Mouse (Mus musculus): ENCODE measurements around the gene Gm8797. TPM values are rescaled to one million over a fixed set of nuclear protein-coding genes. Genes with fewer than 3 reads are reported as not detected.
"Not testable (repeated sequence)": the region's sequence is repeated elsewhere in the genome, so short reads cannot be mapped to it uniquely, and the experiment has no call there.

The Gm8797 gene
- 10.8 and 13.1 TPM in 2 replicates for polyA plus RNA-seq (2014; fragmentation: Nextera tagmentation; extraction: Ambion mirVana)

- H3K36me3 ChIP-seq (ENCODE audit: control insufficient read depth, insufficient read depth, low read length); ATAC-seq (replicated peaks; ENCODE audit: insufficient number of reproducible peaks, low FRiP score, low TSS enrichment); H3K4me3 ChIP-seq (ENCODE audit: low read depth, low read length); H3K9ac ChIP-seq (ENCODE audit: low read depth, low read length); H3K27me3 ChIP-seq (ENCODE audit: control insufficient read depth, insufficient read depth, low read length); H3K9me3 ChIP-seq (replicated peaks; ENCODE audit: control insufficient read depth, low read length); H3K4me2 ChIP-seq; H3K27ac ChIP-seq (ENCODE audit: low read depth, low read length); H3K4me1 ChIP-seq (ENCODE audit: control insufficient read depth, insufficient read depth, low read length): not testable (repeated sequence)
- WGBS (ENCODE audit: insufficient replicate concordance): 85% methylated on average over 9 of the region's 9 CpGs
These were observed at the start of gene Gm8797 for GRCm38 (mm10) chr3:5750506-5750905. Gm8797 (plus strand) TSS chr3:5750806.

DNA sequence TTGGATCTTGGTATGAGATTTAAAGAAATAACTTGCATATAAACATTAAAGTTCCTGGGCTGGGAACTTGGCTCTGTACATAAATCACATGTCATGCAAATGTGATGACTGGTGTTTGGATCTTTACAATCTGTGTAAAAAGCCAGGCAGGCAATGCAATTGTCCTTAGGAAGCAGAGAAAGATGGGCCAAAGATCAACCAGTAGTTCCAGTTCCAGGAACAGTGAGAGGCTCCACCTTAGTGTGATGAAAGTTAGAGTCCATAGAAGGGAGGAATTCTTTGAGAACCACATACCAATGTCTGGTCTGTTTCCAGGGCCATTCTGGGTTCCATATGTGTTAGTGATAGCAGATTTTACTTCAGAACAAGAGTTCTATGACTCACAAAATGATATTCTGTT lies 36.1 kb upstream of the Gm8797 start:
- Histone ChIP-seq H3K9ac (ENCODE audit: low read depth, low read length) (no peak overlapping the region), H3K27me3 (ENCODE audit: control insufficient read depth, insufficient read depth, low read length) (no peaks in the 10 kb centered on the region), H3K9me3 (replicated peaks; ENCODE audit: control insufficient read depth, low read length) (no peaks in the 10 kb centered on the region), H3K27ac (ENCODE audit: low read depth, low read length) (no peak overlapping the region), H3K4me3 (ENCODE audit: low read depth, low read length) (no peak overlapping the region), H3K36me3 (ENCODE audit: control insufficient read depth, insufficient read depth, low read length) (no peaks in the 10 kb centered on the region), H3K4me1 (ENCODE audit: control insufficient read depth, insufficient read depth, low read length) (no peaks in the 10 kb centered on the region), H3K4me2 (no peak overlapping the region)
- no peak for ATAC-seq (replicated peaks; ENCODE audit: insufficient number of reproducible peaks, low FRiP score, low TSS enrichment)

DNA sequence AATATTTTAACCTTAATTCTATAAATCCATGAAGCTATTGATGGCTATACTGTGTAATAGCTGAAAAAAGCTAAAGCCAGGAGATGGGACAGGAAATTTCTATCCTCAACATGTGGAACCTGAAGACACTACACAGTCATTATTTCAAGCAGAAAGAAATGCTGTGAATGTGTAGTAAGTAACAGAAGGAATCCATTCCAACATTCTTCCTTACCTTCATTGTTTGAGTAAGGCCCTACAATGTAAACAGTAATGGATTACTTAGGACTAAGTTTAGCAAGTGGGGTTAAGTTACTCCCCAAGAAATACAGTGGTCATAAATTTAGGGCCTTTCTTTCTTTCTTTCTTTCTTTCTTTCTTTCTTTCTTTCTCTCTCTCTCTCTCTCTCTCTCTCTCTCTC lies 17.7 kb upstream of the Gm8797 start:
- Histone ChIP-seq H3K4me2 (no peak overlapping the region), H3K9ac (ENCODE audit: low read depth, low read length) (no peak overlapping the region), H3K36me3 (ENCODE audit: control insufficient read depth, insufficient read depth, low read length) (no peaks in the 10 kb centered on the region), H3K27ac (ENCODE audit: low read depth, low read length) (no peak overlapping the region), H3K4me1 (ENCODE audit: control insufficient read depth, insufficient read depth, low read length) (no peaks in the 10 kb centered on the region), H3K9me3 (replicated peaks; ENCODE audit: control insufficient read depth, low read length) (no peaks in the 10 kb centered on the region), H3K4me3 (ENCODE audit: low read depth, low read length) (no peak overlapping the region), H3K27me3 (ENCODE audit: control insufficient read depth, insufficient read depth, low read length) (no peaks in the 10 kb centered on the region)
- ATAC-seq (replicated peaks; ENCODE audit: insufficient number of reproducible peaks, low FRiP score, low TSS enrichment): no peak

GRCm38 (mm10) chr3:5754763-5755478 lies 4.3 kb downstream of the Gm8797 start:
- ATAC-seq (replicated peaks; ENCODE audit: insufficient number of reproducible peaks, low FRiP score, low TSS enrichment): no peak
- H3K4me2 ChIP-seq: no peak overlapping the region
- H3K4me3 ChIP-seq (ENCODE audit: low read depth, low read length): no peak overlapping the region
- 61% methylated on average over 3 of the region's 3 CpGs for WGBS (ENCODE audit: insufficient replicate concordance)
- H3K36me3 ChIP-seq (ENCODE audit: control insufficient read depth, insufficient read depth, low read length): no peaks in the 10 kb centered on the region
- H3K9me3 ChIP-seq (replicated peaks; ENCODE audit: control insufficient read depth, low read length): no peaks in the 10 kb centered on the region
- H3K27ac ChIP-seq (ENCODE audit: low read depth, low read length): no peak overlapping the region
- no peaks in the 10 kb centered on the region for H3K4me1 ChIP-seq (ENCODE audit: control insufficient read depth, insufficient read depth, low read length)
- no peak overlapping the region for H3K9ac ChIP-seq (ENCODE audit: low read depth, low read length)
- H3K27me3 ChIP-seq (ENCODE audit: control insufficient read depth, insufficient read depth, low read length): no peaks in the 10 kb centered on the region

DNA sequence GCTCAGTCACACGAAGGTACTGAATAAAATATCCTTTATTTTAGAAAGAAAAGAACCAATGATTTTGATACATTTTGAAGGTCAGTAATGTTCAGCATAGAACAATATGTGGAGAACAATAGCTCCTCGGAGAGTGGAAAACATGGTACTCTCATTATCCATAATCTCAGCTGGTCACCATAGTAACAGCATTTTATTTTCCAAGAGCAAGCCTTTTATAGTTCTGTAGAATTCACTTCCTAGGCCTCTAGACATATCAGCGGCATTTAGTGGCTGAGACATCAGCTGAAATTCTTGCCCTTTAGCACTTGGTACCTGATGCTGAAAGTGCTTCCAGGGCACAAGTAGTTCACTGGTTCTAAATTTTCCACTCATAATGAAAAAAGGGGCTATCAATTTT lies 15.7 kb downstream of the Gm8797 start:
- WGBS (ENCODE audit: insufficient replicate concordance): 73% methylated on average over 3 of the region's 3 CpGs
- Histone ChIP-seq H3K36me3 (ENCODE audit: control insufficient read depth, insufficient read depth, low read length) (no peaks in the 10 kb centered on the region), H3K4me3 (ENCODE audit: low read depth, low read length) (no peak overlapping the region), H3K4me1 (ENCODE audit: control insufficient read depth, insufficient read depth, low read length) (no peaks in the 10 kb centered on the region), H3K9me3 (replicated peaks; ENCODE audit: control insufficient read depth, low read length) (no peaks in the 10 kb centered on the region), H3K9ac (ENCODE audit: low read depth, low read length) (no peak overlapping the region), H3K27me3 (ENCODE audit: control insufficient read depth, insufficient read depth, low read length) (no peaks in the 10 kb centered on the region), H3K4me2 (no peak overlapping the region), H3K27ac (ENCODE audit: low read depth, low read length) (no peak overlapping the region)
- no peak for ATAC-seq (replicated peaks; ENCODE audit: insufficient number of reproducible peaks, low FRiP score, low TSS enrichment)

- Histone ChIP-seq H3K27me3 (ENCODE audit: control insufficient read depth, insufficient read depth, low read length) (no peaks in the 10 kb centered on the region), H3K9me3 (replicated peaks; ENCODE audit: control insufficient read depth, low read length) (no peaks in the 10 kb centered on the region), H3K4me3 (ENCODE audit: low read depth, low read length) (no peak overlapping the region), H3K27ac (ENCODE audit: low read depth, low read length) (no peak overlapping the region), H3K4me1 (ENCODE audit: control insufficient read depth, insufficient read depth, low read length) (no peaks in the 10 kb centered on the region), H3K9ac (ENCODE audit: low read depth, low read length) (no peak overlapping the region), H3K4me2 (no peak overlapping the region), H3K36me3 (ENCODE audit: control insufficient read depth, insufficient read depth, low read length) (no peaks in the 10 kb centered on the region)
- ATAC-seq (replicated peaks; ENCODE audit: insufficient number of reproducible peaks, low FRiP score, low TSS enrichment): no peak
- 79% methylated on average over 2 of the region's 2 CpGs for WGBS (ENCODE audit: insufficient replicate concordance)
These were observed 26.3 kb downstream of the Gm8797 start for GRCm38 (mm10) chr3:5776894-5777293.
